Mouse (Mus musculus) Patski (cell line): ENCODE results near the gene Akap9. TPM values are rescaled to one million over a fixed set of nuclear protein-coding genes. Genes with fewer than 3 reads are reported as not detected.

Source experiments
- ATAC-seq: fragments of 100-300 bp; one replicate; pipeline ENCODE4 v1.8.0; 2021
- CTCF ChIA-PET: fragments of 350-600 bp; sonication (Branson Sonifier 250); formaldehyde crosslinking; loops from one replicate; lab custom pipeline; 2022; ENCODE audit warnings: inconsistent platforms; lab: Charles Lee
- POLR2A ChIA-PET: fragments of 350-600 bp; sonication (Branson Sonifier 250); formaldehyde crosslinking; loops from one replicate; lab custom pipeline; 2022; ENCODE audit warnings: antibody characterized with exemption, inconsistent platforms; lab: Charles Lee
- DNase-seq: peaks from one replicate; pipeline ENCODE4 v3.0.0-alpha.2; 2011; ENCODE audit warnings: low read depth, low spot score
- H3K27me3 ChIP-seq: fragments of 371-371 bp; one replicate; pipeline ENCODE4 v1.5.1; 2021
- CTCF ChIP-seq: fragments of 100-300 bp; IDR thresholded peaks from one replicate; pipeline ENCODE4 v1.5.1; 2021
- in situ Hi-C: fragments of 300-500 bp; cut with MboI; formaldehyde crosslinking; loops from 3 replicates; pipeline ENCODE4 v1.11.1; 2018; ENCODE audit warnings: low pct_unique_long_range_greater_than_20kb, mixed read lengths
- polyA plus RNA-seq: library from polyadenylated mRNA; unstranded; gene quantifications from one replicate; pipeline ENCODE4 v1.2.3, GENCODE M21; 2021

The Akap9 gene
- polyA plus RNA-seq, 1 experiment from 2014 or later: 47.9 TPM

GRCm38 (mm10) chr5:4028486-4029173 lies 100.8 kb downstream of the Akap9 start:
- H3K27me3 ChIP-seq: no peaks in the 10 kb centered on the region
- ATAC-seq (peak; percentile 86), DNase-seq (no peak)
- no peak for TF ChIP-seq CTCF
- in situ Hi-C loops: no loop called here
- ChIA-PET CTCF (interaction anchor here (1.0 to 3.7 kb wide), 3 partner anchors 8 to 31 kb away, joined by 3 to 11 read pairs (median 3); no protein-coding TSS in a partner anchor), POLR2A (no interaction called here)

GRCm38 (mm10) chr5:4031846-4032245 lies 104.0 kb downstream of the Akap9 start:
- DNase-seq (no peak), ATAC-seq (peak; percentile 70)
- POLR2A ChIA-PET: no interaction called here
- H3K27me3 ChIP-seq: no peaks in the 10 kb centered on the region
- no peak for TF ChIP-seq CTCF
- CTCF ChIA-PET: no interaction called here
- in situ Hi-C loops: no loop called here

- DNase-seq (no peak), ATAC-seq (no peak)
- ChIA-PET CTCF (interaction anchor here (1.2 to 1.6 kb wide), 2 partner anchors 8 to 10 kb away, joined by 3 to 5 read pairs; no protein-coding TSS in a partner anchor), POLR2A (no interaction called here)
- in situ Hi-C loops: no loop called here
- no peak for TF ChIP-seq CTCF
- H3K27me3 ChIP-seq: no peaks in the 10 kb centered on the region
These were observed 108.8 kb downstream of the Akap9 start for GRCm38 (mm10) chr5:4036686-4037085.

GRCm38 (mm10) chr5:4039351-4039750 lies 111.5 kb downstream of the Akap9 start:
- no peak for TF ChIP-seq CTCF
- ChIA-PET CTCF (interaction anchor here (1.1 to 2.4 kb wide), 3 partner anchors 9 to 22 kb away, joined by 3 to 7 read pairs (median 3); no protein-coding TSS in a partner anchor), POLR2A (no interaction called here)
- ATAC-seq (no peak), DNase-seq (no peak)
- in situ Hi-C loops: no loop called here
- no peaks in the 10 kb centered on the region for H3K27me3 ChIP-seq

GRCm38 (mm10) chr5:4040372-4040771 lies 112.5 kb downstream of the Akap9 start:
- DNase-seq (no peak), ATAC-seq (no peak)
- H3K27me3 ChIP-seq: no peaks in the 10 kb centered on the region
- POLR2A ChIA-PET: interaction anchor here (0.6 kb wide), 1 partner anchor 68 kb away, joined by 5 read pairs; no protein-coding TSS in a partner anchor
- in situ Hi-C loops: no loop called here
- peak; percentile 25 for TF ChIP-seq CTCF
- CTCF ChIA-PET: interaction anchor here (0.7 to 2.4 kb wide), 4 partner anchors 10 to 21 kb away, joined by 3 to 7 read pairs (median 3); no protein-coding TSS in a partner anchor

GRCm38 (mm10) chr5:4040922-4041321 lies 113.1 kb downstream of the Akap9 start:
- no peak for ATAC-seq
- in situ Hi-C loops: no loop called here
- DNase-seq: no peak
- ChIA-PET CTCF (interaction anchor here (0.7 to 2.4 kb wide), 2 partner anchors 11 to 18 kb away, joined by 3 to 7 read pairs; no protein-coding TSS in a partner anchor), POLR2A (no interaction called here)
- no peak for TF ChIP-seq CTCF
- H3K27me3 ChIP-seq: no peaks in the 10 kb centered on the region

- ChIA-PET POLR2A (no interaction called here), CTCF (interaction anchor here (0.9 to 2.6 kb wide), 4 partner anchors 8 to 39 kb away, joined by 3 to 7 read pairs (median 4); no protein-coding TSS in a partner anchor)
- in situ Hi-C loops: no loop called here
- no peak for ATAC-seq
- no peak for DNase-seq
- TF ChIP-seq CTCF: no peak
- H3K27me3 ChIP-seq: no peaks in the 10 kb centered on the region
These were observed 132.5 kb downstream of the Akap9 start for GRCm38 (mm10) chr5:4060313-4060712.

- in situ Hi-C loops: no loop called here
These were observed 138.7 kb downstream of the Akap9 start for GRCm38 (mm10) chr5:4066476-4067115.

GRCm38 (mm10) chr5:4067203-4067602 lies 139.3 kb downstream of the Akap9 start:
- TF ChIP-seq CTCF: no peak
- ATAC-seq: no peak
- in situ Hi-C loops: no loop called here

More at GRCm38 (mm10) chr5:4066476-4067115, 138.7 kb downstream of the Akap9 start:
- H3K27me3 ChIP-seq: no peaks in the 10 kb centered on the region
- ChIA-PET POLR2A (no interaction called here), CTCF (interaction anchor here (1.0 to 1.4 kb wide), 3 partner anchors 9 to 17 kb away, joined by 3 to 4 read pairs (median 4); no protein-coding TSS in a partner anchor)
- no peak for TF ChIP-seq CTCF
- DNase-seq (no peak), ATAC-seq (no peak)

GRCm38 (mm10) chr5:4079086-4079485 lies 151.2 kb downstream of the Akap9 start:
- ATAC-seq: no peak
- in situ Hi-C loops: no loop called here
- DNase-seq: no peak
- CTCF ChIA-PET: interaction anchor here (0.7 to 2.7 kb wide), 2 partner anchors 11 to 15 kb away, joined by 3 to 13 read pairs; no protein-coding TSS in a partner anchor
- TF ChIP-seq CTCF: no peak
- H3K27me3 ChIP-seq: no peaks in the 10 kb centered on the region
- POLR2A ChIA-PET: no interaction called here

More at GRCm38 (mm10) chr5:4067203-4067602, 139.3 kb downstream of the Akap9 start:
- POLR2A ChIA-PET: interaction anchor here (1.0 kb wide), 1 partner anchor 22 kb away, joined by 3 read pairs; no protein-coding TSS in a partner anchor
- DNase-seq: no peak
- CTCF ChIA-PET: interaction anchor here (1.0 to 1.8 kb wide), 2 partner anchors 10 kb away, joined by 4 to 13 read pairs; no protein-coding TSS in a partner anchor
- no peaks in the 10 kb centered on the region for H3K27me3 ChIP-seq
